Mouse (Mus musculus) CH12.LX (cell line): ENCODE measurements at regions not wholly inside any gene's neighbourhood (a gene's known extent, or its start where the extent isn't known, plus 50 kb on each side); places are given as distances from the start of the nearest gene placed in this dataset.

Source experiments
- CHD2 ChIP-seq: IDR thresholded peaks from 2 replicates; pipeline ENCODE4 v1.6.1; 2011; ENCODE audit warnings: low read length, improper control_type of control experiment
- CTCF ChIP-seq, 2 experiments: IDR thresholded peaks in 1 of 2; conservative IDR thresholded peaks in 1 of 2; 2 replicates each; pipeline ENCODE4 v1.5.1; 2011 to 2012; ENCODE audit warnings: low read depth in 2 of 2, low read length in 2 of 2, improper control_type of control experiment in 1 of 2, inconsistent platforms in 1 of 2, mild to moderate bottlenecking in 1 of 2, moderate library complexity in 1 of 2
- E2F4 ChIP-seq: IDR thresholded peaks from 2 replicates; pipeline ENCODE4 v1.6.1; 2011; ENCODE audit warnings: low read depth, low read length, improper control_type of control experiment; ENCODE audit not compliant: insufficient replicate concordance
- ELF1 ChIP-seq: IDR thresholded peaks from 2 replicates; pipeline ENCODE4 v1.6.1; 2014; ENCODE audit warnings: low read depth, mild to moderate bottlenecking, inconsistent platforms, low read length, improper control_type of control experiment
- ETS1 ChIP-seq: conservative IDR thresholded peaks from 2 replicates; pipeline ENCODE4 v1.6.1; 2012; ENCODE audit warnings: low read depth, mild to moderate bottlenecking, inconsistent platforms, low read length, improper control_type of control experiment, moderate library complexity
- MAX ChIP-seq: IDR thresholded peaks from 2 replicates; pipeline ENCODE4 v1.6.1; 2011; ENCODE audit warnings: low read length, improper control_type of control experiment
- MAZ ChIP-seq: IDR thresholded peaks from 2 replicates; pipeline ENCODE4 v1.6.1; 2012; ENCODE audit warnings: low read depth, mild to moderate bottlenecking, inconsistent platforms, low read length, improper control_type of control experiment, moderate library complexity
- POLR2A ChIP-seq: IDR thresholded peaks from 2 replicates; pipeline ENCODE4 v1.6.1; 2011; ENCODE audit warnings: low read depth, mild to moderate bottlenecking, improper control_type of control experiment, low read length
- RCOR1 ChIP-seq: conservative IDR thresholded peaks from 2 replicates; pipeline ENCODE4 v1.6.1; 2012; ENCODE audit warnings: low read depth, mild to moderate bottlenecking, inconsistent platforms, low read length, improper control_type of control experiment
- TCF12 ChIP-seq: IDR thresholded peaks from 2 replicates; pipeline ENCODE4 v1.6.1; 2014; ENCODE audit warnings: low read depth, mild to moderate bottlenecking, inconsistent platforms, low read length, improper control_type of control experiment
- USF2 ChIP-seq: conservative IDR thresholded peaks from 2 replicates; pipeline ENCODE4 v1.6.1; 2011; ENCODE audit warnings: low read depth, low read length, improper control_type of control experiment
- ZC3H11A ChIP-seq: IDR thresholded peaks from 2 replicates; pipeline ENCODE4 v1.6.1; 2012; ENCODE audit warnings: low read depth, mild to moderate bottlenecking, inconsistent platforms, low read length, improper control_type of control experiment

GRCm38 (mm10) chr14:88384553-88384952 is 86.6 kb downstream of the Pcdh20 start:
- TF ChIP-seq MAX, result no peak
- no peak for TF ChIP-seq CHD2
- no peak for TF ChIP-seq ZC3H11A
- no peak for TF ChIP-seq ETS1
- no peak for TF ChIP-seq CTCF (conservative IDR thresholded peaks at IDR 0.05 in 1 of 2, IDR thresholded peaks at IDR 0.05 in 1 of 2; ENCODE audit: low read depth in 2 of 2, low read length in 2 of 2)
- no peak for TF ChIP-seq E2F4
- no peak for TF ChIP-seq POLR2A
- no peak for TF ChIP-seq MAZ
- TF ChIP-seq ELF1, result no peak
- TF ChIP-seq RCOR1, result no peak
- TF ChIP-seq USF2, result no peak
- TF ChIP-seq TCF12, result no peak
